Mouse (Mus musculus) left cerebral cortex, postnatal 25 days (tissue): ENCODE results near the gene Armh2. TPM values are rescaled to one million over a fixed set of nuclear protein-coding genes. Genes with fewer than 3 reads are reported as not detected.
"Not testable (repeated sequence)": the region's sequence is repeated elsewhere in the genome, so short reads cannot be mapped to it uniquely, and the experiment has no call there.

Experiments used
- DNase-seq, 2 experiments: peaks; one replicate each; pipeline ENCODE4 v3.0.0; 2022; ENCODE audit warnings: low spot score in 2 of 2, mixed read lengths in 1 of 2
- intact Hi-C: fragments of 180-260 bp; cut with DNase I; formaldehyde crosslinking; loops from one replicate; pipeline ENCODE4 v1.15.1; 2025
- total RNA-seq, 2 experiments: library from RNA; stranded (reverse); gene quantifications; 2 replicates each; pipeline ENCODE4 v1.2.3; 2021

Gene Armh2
- total RNA-seq, 2 experiments from 2014 or later = not detected

DNA sequence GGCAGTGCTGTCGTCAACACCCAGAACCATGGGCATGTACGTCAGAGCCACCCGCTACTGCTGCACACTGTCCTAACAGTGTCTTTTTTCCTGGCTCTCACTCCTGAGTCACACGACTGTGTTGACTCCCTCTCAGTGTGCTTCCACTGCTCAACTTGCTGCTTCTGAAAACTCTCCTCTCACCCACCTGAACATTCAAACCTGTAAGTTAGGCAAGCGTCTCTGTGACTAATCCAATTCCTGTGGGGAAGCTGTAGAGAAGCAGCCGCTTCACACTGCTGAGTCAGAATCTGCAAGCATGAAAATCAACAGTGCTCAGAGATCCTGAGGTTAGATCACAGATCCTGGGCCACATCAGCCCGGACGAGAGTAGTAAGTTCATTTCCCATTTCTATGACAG is 10.4 kb downstream of the Armh2 start:
- intact Hi-C loops = no loop called here
- peak in 1 of 2 experiments; percentile 48 for DNase-seq

DNA sequence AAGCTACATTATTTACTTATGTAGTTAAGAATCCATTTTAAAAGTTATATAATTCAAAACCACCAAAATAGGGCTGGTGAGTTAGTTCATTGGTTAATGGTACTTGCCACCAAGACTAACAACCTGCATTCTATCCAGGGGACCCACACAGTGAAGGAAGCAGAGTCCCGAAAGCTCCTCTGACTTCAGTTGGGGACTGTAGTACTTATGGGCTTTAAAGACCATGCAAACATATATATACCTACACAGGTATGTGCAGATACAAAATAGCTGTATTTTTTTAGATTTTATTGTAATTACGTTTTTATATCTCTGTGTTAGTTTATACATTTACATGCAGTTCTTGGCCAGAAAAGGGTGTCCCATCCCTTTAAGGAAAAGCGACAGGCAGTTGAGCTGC is 15.7 kb downstream of the Armh2 start:
- intact Hi-C loops = no loop called here
- DNase-seq = no peak

DNA sequence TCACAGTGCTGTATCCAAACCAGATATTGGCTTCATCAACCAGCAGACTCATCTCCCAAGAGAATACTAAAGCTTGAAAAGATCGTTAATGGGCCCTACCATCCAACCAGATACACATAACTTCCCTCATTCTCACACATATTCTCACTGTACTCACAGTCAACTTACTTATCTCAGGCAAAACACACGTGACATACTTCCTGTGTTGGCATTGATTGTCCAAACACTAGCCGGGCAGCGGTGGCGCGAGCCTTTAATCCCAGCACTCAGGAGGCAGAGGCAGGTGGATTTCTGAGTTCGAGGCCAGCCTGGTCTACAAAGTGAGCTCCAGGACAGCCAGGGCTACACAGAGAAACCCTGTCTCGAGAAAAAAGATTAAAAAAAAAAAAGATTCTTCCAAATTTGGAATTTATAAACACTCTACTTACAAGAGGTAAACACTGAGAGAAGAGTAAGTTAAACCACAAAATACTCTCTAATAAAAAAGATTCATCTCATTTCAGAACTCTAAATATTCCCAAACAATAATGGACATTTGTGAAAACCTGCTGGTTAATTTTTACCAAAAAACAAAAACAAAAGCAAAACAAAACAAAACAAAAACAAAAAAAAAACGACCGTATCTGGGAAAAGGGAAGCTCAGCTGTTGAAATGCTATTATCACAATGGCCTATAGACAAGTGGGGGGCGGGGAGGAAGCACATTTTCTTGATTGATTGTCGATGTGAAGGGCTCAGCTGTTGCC is 17.0 kb downstream of the Armh2 start:
- DNase-seq = no peak
- intact Hi-C loops = no loop called here

DNA sequence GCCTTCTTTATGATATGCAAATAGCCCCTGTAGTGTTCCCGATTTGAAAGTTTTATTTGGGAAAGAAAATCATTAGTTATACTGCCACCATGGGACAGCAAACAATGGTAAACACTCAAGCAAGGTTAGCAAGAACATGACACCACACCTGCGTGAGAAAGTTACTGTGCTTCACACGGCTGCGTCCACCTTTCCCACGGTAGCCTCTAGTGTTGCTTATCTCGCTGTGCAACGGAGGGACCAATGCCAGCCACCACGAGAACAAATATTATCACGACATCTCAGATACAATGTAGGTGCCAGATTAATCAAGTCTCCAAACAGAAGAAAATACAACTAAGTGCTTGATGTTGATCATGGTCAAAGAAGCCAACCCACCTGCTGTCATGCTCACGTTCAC is 18.4 kb downstream of the Armh2 start:
- DNase-seq = no peak
- intact Hi-C loops = no loop called here

DNA sequence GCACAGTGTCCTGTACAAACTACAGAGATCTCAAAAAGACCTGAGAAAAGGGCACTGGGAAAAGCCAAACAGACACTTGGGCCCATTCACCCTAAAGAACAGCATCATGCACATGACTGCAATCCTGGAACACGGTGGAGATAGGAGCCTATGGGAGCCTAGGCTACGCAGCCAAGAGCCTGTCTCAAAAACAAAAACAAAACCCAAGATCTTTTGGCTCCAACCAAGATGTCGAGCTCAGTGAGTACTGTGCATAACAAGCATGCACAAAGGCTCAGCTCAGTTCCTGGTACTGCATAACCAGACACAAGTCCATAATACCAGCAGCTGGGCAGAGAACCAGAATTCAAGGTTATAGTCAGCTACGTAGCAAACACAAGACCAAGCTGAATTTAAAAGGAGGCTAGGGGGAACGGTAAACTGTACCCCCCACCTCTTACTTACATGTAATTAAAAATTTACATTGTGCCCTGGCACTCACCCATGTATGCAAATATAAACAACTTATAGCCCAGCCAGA is 19.4 kb downstream of the Armh2 start:
- intact Hi-C loops = no loop called here
- no peak for DNase-seq

DNA sequence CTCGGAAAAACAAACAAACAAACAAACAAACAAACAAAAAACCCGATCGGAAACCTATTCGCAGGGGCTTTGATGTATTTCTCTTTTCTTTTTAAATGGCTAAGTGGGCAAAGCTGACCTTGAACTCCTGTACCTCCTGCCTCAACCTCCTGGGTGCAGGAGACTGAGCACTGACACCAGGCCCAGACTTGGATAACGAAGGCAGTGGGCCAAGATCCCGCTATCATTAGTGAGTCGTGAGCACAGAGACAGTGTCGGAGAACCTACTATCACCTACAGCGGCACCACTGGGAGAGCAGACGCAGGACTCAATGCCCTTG is 20.0 kb downstream of the Armh2 start:
- DNase-seq = no peak

DNA sequence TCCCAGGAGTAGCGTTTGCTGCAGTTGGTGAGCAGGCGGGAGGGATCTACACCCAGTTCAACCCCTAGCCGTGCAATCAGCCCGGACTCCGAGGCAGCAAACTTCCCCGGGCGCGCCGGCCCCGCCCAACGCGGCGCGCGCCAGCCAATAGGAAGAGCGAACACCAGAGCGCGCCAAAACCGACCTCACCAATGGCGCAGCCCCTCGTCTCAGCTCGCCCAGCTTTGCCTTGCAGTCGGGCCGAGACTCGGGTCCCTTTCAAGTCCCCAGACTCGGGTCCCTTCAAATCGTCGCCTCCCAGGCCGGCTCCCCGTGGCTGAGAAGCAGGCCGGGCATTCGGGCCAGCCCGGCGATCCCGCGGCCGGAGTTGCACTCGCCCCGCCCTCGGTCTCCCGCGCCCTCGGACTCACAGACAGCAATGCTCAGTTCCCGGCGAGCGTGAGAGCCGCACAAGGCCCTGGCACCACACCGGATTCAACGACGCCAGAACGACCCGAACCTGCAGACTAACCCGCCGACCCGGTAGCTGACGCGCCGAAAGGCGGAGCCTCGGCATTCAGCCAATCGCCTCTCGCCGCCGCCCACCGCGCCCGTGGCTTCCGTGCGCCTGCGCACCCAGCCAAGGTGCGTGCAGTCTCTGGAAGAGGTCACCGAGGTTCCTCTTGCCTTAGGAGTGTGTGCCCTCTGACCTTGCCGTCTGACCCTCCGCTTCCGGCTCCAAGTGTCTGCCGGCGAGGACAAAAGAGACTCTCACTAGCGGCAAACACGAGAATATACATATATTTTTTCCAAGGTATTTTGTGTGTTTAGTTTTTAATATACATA is 20.6 kb downstream of the Armh2 start, which contains the start of gene Gmnn:
TSS of gene Gmnn (minus strand) at position 521 of the 825 bp plus-strand sequence.
- intact Hi-C loops = no loop called here
- DNase-seq = peak; percentile 80 to 81

More for the DNA sequence above, 20.0 kb downstream of the Armh2 start:
- intact Hi-C loops = no loop called here

DNA sequence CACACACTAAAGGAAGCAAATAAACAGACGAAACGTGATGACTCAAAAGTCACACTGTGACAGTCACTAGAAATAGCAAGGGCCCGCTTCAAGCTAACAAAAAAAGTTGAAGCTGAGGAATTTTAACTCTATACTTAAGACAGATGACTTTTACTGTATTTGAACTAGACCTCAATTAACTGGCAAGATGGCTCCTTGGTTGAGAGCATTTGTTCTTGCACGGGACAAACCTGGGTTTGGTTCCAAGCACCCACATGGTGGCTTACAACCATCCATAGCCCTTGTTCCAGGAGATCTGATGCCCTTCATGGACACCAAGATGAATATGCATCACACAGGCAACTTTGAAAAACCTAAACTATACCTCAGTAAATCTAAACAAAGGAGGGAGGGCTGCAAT is 21.2 kb downstream of the Armh2 start:
- no peak for DNase-seq
- intact Hi-C loops = no loop called here

DNA sequence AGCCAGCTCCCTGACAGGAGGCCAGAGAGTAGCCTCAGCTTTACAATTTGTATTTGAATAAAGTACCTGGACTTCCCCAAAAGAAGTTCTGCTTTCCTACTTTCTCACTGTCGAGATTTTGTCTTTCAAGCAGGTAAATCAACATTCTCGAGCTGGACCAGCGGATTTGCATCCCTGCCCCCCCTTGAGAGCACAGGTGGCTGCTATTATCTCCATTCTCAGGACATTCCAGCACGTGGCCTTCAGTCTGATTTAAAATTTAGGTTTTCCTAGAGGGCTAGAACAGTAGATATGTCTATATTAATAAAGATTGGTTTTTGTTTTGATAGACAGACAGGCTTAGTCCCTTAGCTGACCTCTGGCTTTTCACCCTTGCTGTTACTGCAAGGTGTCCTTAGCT is 26.8 kb downstream of the Armh2 start:
- intact Hi-C loops, DNase-seq: not testable (repeated sequence)

DNA sequence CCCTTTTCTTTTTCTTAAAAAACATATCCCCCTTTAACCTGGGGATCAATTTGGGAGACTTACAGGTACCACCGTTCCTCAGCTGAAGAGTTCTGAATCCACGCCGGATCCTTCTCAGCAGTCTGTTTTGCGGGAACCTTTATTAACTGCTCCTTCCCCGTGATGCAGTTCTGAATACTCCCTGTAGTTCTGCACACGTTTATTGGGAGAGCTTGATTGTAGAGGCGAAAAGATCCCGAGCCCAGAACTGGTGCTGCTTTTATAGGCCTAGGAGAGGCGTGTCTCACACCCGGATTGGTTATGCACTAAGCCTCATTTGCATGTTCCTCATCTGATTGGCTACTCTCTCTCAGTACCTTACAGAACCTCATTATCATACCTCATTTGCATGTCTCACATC is 30.4 kb downstream of the Armh2 start:
- intact Hi-C loops, DNase-seq: not testable (repeated sequence)

DNA sequence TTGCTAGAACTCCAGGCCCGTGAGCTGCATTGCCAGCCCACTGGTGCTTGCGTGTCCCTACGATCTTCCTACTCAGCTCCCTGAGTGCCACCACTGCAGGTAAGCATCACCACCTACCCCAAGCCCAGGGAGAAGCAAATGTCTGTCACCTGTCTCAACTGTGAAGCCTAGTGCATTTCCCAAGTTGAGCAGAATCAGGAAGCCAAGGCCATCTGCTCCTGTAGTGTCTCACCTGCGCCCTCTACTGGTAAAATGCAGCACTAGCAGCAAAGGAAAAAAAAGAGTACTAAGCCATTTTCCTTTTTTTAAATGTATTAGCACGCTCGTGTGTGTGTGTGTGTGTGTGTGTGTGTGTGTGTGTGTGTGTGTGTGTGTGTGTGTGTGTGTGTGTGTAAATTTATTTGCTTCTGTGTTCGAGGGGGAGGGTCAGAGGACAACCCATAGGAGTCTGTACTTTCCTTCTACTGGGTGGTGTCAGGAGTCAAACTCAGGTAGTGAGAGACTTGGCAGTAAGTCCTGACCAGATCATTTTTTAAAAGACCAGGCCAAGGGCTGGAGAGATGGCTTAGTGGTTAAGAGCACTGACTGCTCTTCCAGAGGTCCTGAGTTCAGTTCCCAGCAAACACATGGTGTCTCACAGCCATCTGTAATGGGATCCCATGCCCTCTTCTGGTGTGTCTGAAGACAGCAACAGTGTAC is 35.3 kb downstream of the Armh2 start:
- intact Hi-C loops = loop anchor here (5.0 kb wide), 1 partner anchor 294 kb away; no protein-coding TSS in a partner anchor
- DNase-seq = peak; percentile 51 to 63

DNA sequence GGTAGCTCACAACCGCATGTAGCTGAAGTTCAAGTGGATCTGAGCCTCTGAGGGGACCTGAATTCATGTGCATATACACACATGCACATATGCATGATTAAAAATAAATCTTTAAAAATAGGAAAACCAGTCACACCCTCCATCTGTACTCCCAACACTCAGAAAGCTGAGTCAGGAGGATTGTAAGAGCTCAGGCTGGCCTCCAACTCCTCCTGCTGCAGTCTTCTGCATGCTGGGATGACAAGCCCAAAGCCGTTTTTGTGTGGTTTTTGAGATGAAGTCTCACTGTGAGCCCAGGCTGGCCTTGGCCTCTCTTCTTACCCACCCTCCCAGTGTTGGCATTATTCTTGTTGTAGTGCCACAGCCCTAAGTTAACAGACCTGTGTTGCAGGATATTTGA is 37.0 kb downstream of the Armh2 start:
- peak in 1 of 2 experiments; percentile 9 for DNase-seq
- intact Hi-C loops = loop anchor here (5.0 kb wide), 1 partner anchor 296 kb away; no protein-coding TSS in a partner anchor

DNA sequence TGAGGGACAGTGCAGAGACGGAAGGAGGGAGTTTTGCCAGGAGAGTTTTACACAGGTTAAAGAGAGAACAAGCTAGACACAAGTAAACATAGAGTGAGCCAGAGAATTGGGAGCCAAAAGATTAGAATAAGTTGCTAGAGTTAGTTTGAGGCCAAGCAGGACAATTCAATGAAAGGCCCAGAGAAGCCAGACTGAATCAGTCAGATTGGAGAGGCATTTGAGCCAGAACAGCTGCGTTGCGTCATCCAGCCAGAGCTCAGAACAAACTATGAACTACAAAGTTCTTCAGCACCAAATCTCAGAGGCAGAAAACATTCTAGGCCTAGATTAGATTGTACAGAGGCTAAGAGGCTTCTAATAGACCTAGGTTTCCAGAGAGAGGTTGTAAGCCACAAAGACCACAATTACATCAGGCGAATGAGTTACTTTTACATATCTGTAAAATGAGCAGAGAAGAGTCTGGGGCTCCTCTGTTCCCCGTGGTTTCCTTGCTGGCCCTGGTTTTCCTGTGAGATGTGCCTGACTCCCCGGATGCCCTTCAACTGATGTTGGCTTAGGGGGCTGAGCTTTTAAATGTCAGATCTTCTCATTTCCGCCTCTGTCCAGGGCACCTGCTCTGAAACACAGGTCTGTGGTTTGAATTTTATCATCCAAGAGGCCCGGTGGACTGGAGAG is 37.8 kb downstream of the Armh2 start:
- DNase-seq = no peak
- intact Hi-C loops = loop anchor here (5.0 kb wide), 1 partner anchor 297 kb away; no protein-coding TSS in a partner anchor

DNA sequence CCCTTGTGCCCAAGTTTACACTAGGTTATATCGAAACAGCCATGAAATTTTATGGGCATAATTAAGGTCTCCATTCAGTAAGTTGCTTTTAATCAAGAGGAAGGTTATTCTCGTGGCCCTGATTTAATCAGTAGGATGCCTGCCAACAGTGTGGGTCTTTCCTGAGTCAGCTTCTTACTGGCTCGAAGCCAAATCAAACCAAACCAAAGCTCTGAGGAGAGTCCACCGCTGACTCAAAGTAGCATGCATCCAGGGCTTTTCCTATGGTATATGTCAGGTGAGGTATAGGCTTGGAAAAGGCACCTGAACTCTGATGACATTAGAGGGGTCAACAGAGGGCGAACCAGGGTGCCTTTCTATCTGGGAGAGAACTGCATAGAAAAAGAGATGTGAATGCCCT is 40.9 kb downstream of the Armh2 start:
- intact Hi-C loops = no loop called here
- no peak for DNase-seq

DNA sequence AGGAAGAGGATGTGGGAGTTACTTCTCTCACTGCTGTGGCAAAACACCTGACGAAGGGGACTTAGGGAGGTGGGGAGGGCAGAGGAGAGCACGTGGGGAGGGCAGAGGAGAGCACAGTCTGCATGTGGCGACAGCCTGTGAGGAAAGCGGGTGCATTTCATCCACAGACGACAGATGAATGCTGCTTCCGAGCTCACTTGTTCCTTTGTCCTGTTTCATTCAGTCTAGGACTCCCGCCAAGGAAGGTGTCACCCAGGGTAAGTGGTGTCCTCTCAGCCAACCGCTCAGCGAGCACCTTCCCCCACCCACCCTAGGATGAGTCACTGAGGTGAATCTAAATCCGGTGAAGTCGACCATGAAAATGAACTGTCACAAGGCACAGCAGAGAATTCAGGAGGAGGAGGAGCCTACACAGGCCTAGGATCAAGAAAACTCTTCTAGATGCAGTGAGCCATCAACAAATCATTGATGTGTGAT is 45.0 kb downstream of the Armh2 start:
- intact Hi-C loops = no loop called here
- peak in 1 of 2 experiments; percentile 49 for DNase-seq

DNA sequence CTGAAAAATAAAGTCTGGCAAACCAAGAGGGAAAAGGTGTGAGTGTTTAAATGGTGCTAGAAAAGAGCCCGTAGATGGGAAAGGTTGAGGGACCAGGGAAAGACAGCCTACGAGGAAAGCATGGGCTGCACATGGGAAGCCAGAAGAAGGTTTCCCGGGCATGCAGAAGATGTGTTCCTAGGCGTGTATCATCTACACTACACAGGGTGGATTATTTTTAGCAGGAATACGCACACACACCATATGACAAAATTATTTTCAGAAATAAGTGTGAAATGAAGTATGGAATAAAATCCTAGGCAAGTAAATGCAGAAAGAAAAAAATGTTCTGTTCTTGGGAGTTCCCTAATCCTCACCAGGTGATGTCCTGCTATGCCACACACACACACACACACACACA is 46.4 kb downstream of the Armh2 start:
- intact Hi-C loops = no loop called here
- DNase-seq = peak in 1 of 2 experiments; percentile 63

DNA sequence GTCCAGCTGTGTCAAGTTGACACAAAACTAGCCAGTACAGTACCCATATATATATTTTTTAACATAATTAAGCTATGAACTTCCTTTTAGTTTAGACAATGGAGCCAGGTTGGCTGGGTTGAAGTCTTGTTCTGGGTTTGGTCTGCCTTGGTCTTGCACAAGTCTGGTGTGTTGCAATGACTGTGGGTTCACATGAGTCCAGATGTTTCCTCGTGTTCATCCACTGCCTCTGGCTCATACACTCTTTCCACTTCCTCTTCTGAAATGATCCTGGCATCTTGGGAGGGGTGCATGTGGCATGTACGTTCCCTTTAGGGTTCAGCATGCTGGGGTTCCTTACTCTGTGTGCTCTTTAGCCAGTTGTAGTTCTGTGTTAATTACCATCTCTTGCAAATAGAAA is 50.3 kb downstream of the Armh2 start:
- intact Hi-C loops = no loop called here
- no peak for DNase-seq

DNA sequence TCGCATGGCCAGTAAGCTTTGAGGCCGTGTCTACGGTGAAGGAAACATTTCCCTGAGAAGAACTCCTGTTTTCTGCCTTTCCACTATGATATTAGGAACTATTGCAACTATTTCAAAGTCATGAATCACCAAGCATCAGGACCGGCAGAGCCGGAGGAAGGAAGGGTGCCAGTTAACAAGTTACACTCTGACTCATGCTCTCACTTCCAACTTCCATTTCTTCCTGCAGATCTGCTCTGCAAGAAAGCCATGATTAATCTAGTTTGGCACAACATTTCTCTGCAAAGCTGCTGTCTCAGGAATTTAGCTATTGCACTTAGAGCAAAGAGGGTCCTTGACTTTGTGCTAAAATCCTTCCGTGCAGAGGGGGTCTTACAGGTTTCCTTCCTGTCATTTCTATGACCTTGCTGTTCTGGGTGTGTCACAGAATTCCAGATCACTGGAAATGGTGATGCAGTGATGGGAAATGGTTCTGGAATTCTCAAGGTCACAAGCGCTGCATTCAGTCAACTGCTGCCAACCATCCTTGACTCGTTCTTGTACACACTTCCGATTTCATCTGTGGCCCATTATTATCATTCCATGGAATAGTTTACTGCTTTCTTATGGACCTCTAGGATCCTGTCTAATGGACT is 51.5 kb downstream of the Armh2 start:
- intact Hi-C loops = no loop called here
- DNase-seq = peak in 1 of 2 experiments; percentile 77
